Mouse (Mus musculus): ENCODE measurements around the gene Pik3r5.

DNA sequence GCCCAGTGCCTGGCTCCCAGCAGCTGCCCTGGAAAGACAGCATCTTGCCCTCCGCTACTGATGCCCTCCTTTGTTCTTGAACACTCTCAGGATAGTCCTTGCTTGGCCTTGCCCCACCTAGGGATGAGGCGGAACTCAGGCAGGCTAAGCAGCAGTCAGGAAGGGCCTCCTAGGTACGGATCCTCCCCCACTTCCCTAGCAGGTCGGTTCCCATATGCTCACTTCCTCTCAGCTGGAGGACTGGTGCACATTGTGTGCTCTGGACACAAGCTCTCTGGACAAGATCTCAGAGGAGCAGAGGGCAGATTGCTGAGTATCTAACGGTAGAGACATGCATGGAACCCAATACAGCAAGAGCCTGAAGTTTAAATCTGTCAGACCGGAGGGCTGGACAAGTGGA is 65.2 kb downstream of the Pik3r5 start:
- TF ChIP-seq CTCF (IDR thresholded peaks at IDR 0.05; ENCODE audit: low read depth, low read length) (no peak), POLR2A (IDR thresholded peaks at IDR 0.05; ENCODE audit: extremely low read depth, insufficient read depth, low read length) (no peak)
